Mouse (Mus musculus) layer of hippocampus, adult 9-11 months (tissue): ENCODE results near the gene Eef2k.
"Not testable (repeated sequence)": the region's sequence is repeated elsewhere in the genome, so short reads cannot be mapped to it uniquely, and the experiment has no call there.

ENCODE experiments used
- DNase-seq: peaks from one replicate; pipeline ENCODE4 v3.0.0; 2022

Eef2k gene

DNA sequence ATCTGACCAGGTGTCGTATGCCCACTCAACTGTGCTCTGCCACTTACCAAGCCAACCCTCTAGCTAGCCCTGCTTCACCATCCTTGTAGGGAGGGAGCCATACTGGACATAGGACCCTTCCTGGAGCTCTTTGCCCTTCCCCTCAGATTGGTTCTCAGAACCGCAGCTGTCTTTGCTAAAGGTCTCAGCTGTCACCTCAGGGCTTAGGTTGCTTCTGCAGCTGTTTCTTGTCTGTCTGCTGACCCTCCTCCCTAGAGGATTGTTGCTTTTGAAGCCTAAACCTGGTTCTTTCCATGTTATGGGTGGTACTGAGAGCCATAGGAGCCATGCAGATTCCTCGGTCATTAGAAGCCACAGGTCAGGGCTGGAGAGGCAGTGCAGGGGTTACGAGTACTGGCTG is 40.0 kb downstream of the Eef2k start:
- no peak for DNase-seq

DNA sequence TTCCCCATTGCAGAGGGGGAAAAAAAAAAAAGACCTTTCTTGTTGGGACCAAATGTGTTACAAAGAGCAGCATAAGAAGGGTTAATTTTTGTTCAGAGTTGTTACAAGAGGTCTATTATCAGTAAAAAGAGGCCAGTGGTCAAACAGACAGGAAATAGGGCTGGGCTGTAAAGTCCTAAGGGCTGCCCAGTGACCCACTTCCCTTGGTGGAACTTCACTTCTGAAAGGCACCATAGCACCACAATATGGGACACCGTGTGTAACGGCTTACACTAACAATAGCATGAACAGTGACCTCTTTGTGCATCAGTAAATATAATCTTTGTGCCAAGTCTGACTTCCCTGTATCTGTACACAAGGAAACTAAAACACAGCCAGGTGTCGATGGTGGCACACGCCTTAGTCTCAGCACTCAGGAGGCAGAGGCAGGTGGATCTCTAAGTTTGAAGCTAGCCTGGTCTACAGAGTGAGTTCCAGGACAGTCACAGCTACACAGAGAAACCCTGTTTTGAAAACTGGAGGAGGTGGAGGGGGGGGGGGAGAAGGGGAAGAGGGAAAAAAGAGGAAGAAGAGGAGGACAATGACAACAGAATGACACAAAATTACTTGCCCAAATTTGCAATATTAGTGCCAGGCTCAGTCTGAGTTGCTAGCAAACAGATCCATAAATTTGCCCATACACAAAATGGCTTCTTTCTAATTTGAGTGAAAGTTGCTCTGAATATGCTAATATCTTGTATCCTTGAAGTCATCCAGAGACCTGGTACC is 41.1 kb downstream of the Eef2k start:
- no peak for DNase-seq

DNA sequence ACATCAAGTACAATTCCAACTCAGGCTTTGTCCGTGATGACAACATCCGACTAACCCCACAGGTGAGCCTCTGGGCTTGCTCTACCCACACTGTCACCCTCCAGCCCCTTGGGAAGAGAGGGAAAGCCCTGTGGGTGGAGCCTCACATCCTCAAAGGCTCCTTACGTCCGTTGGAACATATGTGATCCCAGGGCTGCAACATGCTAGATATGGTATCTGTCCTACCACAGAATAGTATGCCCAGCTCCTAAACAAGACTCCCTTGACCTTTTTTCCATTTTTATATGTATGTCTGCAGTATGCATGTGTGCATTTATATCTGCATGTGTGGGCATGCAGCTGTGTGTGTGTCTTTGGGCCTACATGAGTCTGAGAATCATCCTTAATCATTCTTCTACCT is 42.1 kb downstream of the Eef2k start:
- DNase-seq, result no peak

DNA sequence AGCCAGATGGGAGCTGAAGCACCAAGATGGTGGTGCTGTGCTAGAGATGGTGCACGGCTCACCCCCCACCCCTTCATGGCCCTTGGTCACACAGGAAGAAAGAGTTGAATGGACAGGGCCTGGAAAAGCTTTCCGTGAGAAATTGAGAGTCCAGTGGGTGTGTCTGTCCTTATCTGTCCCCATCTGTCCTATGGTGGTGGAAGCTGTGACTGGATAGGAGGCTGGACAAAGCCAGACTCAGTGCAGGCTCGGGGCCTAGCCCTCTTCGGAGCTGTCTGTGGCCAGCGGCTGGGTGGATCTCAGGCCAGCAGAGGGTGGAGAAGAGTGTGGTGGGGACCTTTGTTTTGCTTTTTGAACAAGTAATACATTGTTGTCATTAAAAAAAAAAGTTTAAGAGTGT is 50.5 kb downstream of the Eef2k start:
- DNase-seq, result no peak

DNA sequence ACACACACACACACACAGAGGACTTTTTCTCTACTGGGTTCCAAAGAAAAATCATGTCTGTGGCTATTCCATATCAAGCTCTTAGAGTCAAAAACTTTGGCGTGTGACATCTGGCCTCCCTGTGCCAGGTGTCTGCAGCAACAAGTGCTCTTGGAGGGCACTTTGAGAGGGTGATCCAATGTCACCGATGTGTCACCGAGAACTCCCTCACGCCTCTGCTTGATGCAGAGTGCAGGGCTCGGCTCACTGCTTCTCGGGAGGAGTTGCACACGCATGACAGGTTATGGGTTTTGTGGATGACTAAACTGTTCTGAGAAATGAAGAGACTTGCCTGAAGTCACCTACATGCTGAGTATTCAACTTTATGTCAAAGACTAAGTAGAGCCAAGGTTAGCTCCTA is 54.4 kb downstream of the Eef2k start:
- no peak for DNase-seq

DNA sequence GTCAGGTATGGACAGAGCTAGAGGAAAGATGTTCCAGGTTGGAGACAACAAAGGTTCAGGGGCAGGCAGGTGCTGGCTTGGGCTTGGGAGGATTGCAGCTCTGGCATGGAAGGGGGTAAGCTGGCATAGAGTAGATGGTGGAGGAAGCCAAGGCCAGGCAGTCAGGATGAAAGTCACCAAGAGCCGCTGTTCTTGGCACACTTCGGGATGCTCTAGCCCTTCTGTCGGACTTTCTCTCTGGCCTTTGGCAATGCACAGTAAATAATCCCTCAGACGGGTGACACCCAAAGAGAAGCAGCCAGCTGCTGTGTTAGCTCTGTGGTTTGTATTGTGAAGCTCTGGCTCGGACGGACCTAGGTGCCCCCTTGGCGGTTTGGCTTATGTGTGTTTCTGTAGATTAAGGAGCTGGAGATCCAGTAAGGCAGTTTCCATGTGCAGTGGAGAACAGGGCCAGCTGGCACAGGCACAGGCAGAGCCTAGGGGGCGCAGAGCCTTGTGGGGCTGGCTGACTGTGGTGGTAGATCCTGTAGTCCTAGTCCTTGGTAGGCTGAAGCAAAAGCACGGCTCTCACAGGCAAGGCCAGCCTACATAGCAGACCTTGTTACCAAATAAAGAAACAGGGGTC is 55.2 kb downstream of the Eef2k start:
- no peak for DNase-seq

DNA sequence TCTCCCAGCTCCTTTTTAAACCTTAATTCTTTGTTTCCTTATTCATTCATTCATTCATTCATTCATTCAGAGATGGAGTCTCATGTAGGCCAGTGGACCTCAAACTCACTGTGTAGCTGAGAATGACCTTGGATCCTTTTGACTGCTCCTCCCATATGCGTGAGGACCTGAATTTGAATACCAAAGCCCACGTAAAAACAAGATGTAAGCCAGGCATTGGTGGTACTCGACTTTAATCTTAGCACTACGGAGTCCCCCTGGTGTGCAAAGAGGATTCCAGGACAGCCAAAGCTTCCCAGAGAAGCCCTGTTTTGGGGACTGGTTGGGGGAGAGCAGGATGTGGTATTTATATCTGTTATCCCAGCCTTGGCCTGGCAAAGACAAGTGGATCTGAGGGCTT is 57.6 kb downstream of the Eef2k start:
- no peak for DNase-seq

DNA sequence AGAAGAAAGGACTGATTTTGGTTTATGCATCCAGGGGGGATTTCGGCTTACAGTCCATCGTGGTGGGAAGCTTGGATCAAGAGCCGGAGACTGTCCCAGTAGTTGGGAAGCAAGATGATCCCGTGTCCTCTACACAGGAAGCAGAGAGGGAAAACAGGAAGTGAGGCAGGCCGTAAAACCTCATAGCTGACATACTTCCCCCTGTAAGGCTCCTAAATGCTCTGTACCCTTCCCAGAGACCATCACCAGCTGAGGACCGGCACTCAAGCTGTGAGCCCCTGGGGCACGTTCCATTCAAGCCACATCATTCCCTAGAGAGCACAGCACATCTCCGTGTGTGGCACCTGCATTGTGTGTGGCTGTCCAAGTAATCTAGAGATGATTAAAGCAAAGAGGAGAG is 59.1 kb downstream of the Eef2k start:
- DNase-seq, result no peak

DNA sequence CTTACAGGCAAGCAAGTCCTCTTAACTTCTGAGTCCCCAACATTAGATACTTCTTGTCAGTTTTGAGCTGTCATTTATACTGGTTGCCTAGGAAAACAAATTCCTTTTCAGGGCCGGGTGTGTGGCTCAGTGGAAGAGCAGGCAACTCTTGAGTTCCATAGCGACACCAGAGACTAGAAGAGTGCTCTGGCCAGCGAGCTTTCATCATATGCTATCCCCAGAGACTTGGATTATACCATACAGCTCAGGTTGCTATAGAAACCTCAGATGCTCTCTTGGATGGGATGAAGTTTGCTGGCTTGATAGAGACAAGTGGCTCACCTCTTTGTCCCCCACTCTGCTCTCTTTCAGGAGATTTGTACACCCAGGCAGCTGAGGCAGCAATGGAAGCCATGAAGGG is 60.3 kb downstream of the Eef2k start:
- no peak for DNase-seq

DNA sequence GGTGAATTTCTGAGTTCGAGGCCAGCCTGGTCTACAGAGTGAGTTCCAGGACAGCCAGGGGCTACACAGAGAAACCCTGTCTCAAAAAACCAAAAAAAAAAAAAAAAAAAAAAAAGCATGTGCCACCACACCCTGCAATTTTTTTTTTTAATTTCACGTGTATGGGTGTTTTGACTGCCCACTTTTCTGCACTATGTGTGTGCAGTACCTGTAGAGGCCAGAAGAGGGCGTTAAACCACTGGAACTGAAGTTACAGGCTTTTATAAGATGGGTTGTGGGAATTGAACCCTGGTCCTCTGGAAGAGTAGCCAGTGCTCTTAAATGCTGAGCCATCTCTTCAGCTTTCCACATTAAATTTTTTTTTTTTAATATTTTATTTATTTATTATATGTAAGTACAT is 67.5 kb downstream of the Eef2k start:
- not testable (repeated sequence) for DNase-seq

DNA sequence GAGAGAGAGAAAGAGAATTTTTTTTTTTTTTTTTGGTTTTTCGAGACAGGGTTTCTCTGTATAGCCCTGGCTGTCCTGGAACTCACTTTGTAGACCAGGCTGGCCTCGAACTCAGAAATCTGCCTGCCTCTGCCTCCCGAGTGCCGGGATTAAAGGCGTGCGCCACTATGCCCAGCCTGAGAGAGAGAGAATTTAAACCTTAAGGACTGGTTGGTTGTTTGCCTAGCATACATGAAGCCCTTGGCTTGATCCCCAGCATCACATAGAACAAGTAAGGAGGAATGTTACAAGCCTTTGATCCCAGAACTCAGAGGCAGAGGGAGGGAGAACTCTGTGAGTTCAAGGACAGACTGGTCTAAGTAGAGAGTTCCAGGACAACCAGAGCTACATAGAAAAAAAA is 68.6 kb downstream of the Eef2k start:
- not testable (repeated sequence) for DNase-seq

DNA sequence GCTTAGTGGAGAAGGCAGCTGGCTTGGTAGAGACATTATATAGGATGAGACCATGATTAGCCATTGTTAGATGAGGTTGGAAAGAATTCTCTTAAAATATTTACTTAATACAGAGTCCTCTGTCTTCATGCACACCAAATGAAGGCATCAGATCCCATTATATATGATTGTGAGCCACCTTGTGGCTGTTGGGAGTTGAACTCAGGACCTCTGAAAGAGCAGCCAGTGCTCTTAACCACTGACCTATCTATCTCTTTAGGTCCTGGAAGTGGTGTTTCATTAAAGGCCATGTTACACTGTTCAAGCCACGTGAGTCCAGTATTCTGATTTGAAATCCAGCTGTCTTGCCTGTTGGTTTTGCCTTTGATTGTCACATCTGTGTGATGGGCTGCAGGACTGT is 70.7 kb downstream of the Eef2k start:
- DNase-seq, result no peak

DNA sequence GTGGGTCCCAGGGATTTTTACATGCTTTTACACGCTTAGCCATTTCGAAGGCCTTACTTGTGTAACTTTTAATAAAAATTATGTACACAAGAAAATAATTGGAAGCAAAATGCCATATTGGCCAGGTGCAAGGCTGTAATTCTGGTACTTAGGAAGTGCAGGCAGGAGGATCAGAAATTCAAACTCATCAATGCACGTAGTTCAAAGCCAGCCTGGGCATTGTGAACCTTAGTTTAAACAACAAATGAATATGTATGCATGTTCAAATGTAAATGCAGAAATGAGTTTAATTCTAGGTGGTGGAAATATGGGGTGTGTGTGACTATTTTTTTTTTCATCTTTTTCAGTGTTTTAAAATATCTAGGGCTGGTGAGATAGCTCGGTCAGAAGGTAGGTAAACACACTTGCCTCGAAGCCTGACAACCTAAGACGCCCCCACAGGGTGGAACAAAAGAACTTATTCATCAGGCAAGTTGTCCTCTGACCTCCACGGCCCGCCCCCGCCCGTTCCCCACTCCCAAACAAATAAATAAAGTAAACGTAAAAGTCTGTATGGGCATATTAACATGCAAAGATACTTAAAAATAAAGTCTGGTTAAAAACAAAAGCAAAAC is 73.7 kb downstream of the Eef2k start:
- no peak for DNase-seq

DNA sequence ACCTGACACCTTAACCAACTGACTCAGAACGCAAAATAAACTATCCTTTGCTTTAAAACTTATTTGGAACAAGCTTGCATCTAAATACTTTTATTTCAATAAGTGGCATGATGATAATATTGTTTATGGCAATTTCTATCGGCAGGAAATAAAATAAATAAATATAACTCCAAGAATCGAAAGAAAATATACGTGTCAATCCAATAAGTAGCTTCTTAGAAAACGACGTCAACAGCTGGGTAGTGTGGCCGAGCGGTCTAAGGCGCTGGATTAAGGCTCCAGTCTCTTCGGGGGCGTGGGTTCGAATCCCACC is 74.6 kb downstream of the Eef2k start:
- DNase-seq, result no peak

DNA sequence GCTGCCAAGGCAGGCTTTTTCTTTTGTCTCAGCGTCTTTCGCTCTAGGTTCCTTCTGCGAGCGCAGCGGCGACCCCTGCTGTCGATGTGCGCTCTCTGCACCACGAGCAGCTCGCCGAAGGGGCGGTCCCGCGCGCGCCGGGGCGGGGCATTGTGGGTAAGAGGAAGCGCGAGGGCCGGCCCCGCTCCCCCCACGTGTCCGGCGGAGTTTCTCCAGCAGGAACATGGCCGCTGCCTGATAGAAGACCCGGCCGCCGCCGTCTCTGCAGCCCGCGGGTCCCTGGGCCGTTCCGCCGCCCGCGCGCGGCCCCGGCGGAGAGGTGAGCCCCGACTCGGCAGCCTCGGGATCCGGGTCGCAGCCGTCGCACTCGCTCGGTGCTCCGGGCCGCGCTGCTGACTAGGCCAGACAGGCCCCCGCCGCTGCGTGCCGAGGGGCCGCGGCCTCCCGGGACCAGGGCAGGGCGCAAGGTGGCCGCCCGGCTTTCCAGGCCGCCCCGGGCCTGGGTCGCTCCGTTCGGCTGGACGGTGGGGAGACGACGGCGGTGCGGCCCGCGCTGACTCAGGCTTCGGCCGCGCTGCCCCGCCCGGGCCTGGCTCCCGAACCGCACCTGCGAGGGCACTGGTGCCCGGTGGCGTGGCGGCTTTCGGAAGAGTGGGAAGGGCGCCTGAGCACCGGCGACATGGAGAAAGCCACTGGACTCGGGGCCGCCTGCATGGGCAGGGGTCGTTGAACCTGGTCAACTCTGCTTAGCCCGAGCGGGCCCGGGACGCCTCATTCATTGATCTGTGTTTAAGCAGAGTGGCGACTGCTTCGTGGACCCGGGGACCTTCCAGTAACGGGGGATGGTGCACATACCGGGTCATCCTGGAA is 75.2 kb downstream of the Eef2k start, which contains the start of gene Polr3e:
Gene Polr3e, plus strand, starts transcription at position 153 of the 870 bp plus-strand sequence.
- peak; percentile 99 for DNase-seq

DNA sequence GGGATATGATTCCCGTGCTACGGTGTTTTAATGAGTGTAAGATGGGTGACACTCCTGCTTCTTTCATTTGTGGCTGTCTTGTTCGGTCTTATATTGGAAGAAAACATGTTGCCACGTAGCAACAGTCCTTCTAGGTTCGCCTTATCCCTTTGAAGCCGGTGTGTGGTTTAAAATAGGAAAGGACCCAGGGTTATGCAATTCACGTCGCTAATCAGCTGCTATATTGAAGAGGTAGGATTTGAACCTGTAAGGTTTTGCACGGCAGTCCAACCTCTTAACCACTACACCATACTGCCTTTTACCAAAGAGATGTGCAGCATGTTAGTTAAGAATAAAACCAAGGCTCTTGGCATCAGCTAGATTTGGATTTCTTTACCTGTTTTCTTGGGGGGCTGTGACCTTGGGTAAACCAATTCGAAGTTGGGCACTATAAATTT is 75.9 kb downstream of the Eef2k start:
- peak; percentile 55 for DNase-seq

DNA sequence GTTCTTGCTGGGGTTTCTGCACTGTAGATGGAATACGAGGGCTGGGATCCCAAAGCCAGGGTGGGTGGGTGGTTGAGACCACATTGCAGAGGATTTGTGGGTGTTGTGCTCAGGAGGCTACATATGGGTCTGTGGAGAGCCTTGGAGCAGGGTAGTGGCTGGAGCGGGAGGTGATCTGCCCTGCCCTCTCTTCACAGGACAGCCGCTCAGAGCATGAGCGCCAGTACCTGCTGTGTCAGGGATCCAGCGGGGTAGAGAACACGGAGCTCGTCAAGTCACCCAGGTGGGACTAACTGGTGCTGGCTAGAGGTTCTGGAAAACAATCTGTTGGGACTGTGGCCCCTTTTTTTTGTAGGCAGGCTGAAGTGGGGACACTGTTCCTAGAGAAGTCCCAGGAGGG is 90.5 kb downstream of the Eef2k start:
- DNase-seq, result no peak

DNA sequence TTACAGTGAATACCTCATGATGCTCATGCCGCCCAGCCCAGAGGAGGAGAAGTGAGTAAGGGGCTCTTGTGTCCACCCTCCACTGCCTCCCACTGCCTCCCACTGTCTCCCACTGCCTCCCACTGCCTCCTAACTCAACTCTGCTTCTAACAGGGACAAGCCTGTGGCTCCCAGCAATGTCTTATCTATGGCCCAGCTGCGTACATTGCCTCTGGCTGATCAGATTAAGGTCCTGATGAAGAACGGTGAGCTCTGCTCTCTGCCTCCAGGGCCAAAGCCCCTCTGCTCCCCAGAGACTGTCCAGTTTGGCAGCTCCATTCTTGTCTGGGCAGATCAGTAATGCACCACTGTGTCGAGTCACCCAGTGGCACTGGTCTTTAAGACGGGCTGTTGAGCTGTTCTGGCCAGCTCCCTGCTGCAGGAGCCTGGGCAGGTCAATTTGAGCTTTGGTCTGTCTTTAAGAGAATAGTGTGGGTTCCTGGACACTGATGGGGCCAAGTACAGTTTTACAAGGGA is 91.1 kb downstream of the Eef2k start:
- DNase-seq, result no peak

DNA sequence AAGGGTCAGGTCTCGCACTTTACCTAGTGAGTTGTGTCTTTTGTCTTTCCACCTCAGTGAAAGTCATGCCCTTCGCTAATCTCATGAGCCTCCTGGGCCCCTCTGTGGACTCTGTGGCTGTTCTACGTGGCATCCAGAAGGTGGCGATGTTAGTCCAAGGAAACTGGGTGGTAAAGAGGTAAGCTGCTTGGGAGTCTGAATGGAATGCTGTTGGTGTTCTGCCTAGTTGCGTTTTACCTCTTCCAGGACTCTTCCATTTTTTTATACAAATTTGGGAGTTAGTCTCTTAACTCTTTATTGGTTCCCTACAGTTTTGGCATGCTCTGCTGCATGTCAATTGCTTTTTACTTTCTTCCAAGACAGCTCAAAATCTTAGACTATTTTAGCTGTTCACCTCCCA is 92.1 kb downstream of the Eef2k start:
- no peak for DNase-seq

DNA sequence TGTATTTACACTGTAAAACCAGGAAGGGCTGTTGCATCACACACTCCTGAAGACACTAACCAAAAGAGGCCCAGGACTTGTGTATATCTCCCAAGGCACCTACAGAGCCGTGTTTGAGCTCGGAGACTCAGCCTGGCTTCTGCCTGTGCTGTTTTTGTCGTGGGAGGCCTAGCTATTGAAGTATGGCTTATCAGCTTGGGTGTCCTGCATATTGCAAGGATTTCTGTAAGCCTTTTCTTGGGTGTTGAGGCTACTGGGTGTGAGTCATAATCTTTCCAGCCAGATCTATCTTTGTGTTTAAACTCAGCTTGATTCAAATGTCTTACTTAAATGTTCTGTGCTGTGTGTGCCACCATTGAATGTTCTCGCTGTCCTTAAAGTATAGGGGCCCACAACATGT is 93.9 kb downstream of the Eef2k start:
- no peak for DNase-seq

DNA sequence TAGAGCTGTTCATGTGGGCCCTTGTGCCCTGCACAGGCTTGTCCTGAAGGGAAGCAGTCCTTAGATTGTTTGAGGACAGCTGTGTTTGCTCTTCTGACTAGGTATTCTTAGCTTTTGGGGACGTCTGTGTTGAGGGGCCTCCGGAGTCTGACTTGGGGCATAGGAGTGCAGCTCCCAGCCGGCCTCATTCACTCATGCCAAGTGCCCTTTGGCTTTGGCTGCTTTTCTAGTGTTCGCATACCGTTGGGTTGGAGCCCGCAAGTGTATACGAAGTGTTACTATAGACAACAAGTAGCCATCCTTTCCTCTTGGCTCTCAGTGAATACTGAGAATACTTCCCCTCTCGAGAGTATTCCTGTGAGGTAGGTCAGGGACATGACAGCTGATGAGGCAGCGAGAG is 95.6 kb downstream of the Eef2k start:
- DNase-seq, result no peak

DNA sequence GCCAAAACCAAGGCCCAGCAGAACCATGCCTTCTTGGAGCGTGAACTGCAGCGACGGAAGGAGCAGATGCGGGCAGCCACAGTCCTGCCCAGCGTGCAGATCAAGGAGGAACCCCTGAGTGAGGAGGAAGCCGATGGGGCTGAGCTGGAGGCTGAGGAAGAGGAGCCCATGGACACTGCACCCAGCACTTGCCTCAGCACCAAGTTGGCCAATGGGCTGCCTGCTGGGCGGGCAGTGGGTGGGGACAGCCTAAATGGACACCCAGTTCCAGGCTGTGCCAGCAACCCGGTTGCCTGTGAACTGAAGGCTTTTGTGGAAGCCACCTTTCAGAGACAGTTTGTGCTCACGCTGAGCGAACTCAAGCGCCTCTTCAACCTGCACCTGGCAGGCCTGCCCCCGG is 97.7 kb downstream of the Eef2k start:
- peak; percentile 73 for DNase-seq

DNA sequence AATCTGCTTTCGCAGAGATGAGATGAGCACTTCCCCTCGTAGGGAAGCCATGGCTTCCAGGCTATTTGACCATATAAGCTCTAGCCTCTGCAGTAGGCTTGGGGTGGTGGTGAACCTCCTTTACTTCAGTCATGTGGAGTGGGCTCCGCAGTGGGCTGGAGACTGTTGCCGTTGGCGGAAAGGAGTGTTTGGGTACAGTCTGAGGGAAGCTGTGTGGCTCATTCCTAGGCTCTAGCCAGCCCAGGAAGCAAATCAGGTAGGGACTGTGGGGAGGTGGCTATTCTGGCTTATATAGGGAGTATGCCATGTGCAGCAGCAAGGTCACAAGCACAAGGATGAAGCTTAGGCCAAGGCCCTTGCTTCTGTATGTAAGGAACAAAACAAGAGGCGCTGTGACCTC is 98.6 kb downstream of the Eef2k start:
- DNase-seq, result no peak
